Mouse (Mus musculus): ENCODE results near the gene Il33. TPM values are rescaled to one million over a fixed set of nuclear protein-coding genes. Genes with fewer than 3 reads are reported as not detected.
A peak's percentile ranks its signal among the peaks of the same experiment; 100 is the strongest.

Gene Il33
- 2.6 and 3.0 TPM in 2 replicates for polyA plus RNA-seq (2015; fragmentation: Nextera tagmentation; extraction: Ambion mirVana)

DNA sequence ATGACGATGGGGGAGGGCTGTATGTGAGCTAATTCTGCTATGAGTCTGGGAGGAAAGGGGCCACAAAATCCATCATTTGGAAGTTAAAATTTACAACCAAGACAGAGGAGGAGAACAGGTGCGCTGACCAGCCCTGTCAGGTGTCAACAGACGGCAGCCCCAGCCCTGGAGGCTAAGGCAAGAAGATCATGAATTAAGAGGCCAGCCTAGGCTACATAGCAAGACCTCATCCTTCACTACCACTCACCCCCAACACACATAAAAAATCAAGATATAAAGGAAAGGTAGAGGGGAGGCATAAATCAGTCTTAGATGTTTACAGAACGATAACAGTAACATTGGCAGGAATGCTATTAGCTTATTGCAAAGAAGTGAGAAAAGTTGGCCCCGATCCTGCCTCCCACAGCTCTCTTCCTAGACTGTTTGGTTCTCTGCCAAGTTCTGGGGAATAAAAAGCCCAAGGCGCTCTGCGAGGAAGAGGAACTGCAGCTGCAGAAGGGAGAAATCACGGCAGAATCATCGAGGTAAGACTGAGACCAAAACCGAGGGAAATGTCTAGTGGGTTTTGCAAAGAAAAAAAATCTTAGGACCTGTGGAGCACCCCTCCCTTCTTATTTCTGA, at the start of gene Il33:
TSS of gene Il33 (plus strand) at position 477 of the 621 bp plus-strand sequence.
- 49% methylated on average over 10 of the region's 10 CpGs for WGBS
- peak within 1 kb of the TSS; percentile 7; the same call in 1 of the 2 replicates for H3K4me2 ChIP-seq

GRCm38 (mm10) chr19:29877422-29878291, 47.3 kb upstream of the Il33 start:
- no peaks in the 10 kb centered on the region for H3K9me3 ChIP-seq
- H3K4me3 ChIP-seq = no peak overlapping the region
- no peaks in the 10 kb centered on the region for H3K4me1 ChIP-seq (replicated peaks)
- no peaks in the 10 kb centered on the region for H3K27me3 ChIP-seq
- WGBS = 79% methylated on average over 10 of the region's 10 CpGs
- H3K9ac ChIP-seq = no peak overlapping the region
- H3K36me3 ChIP-seq = no peaks in the 10 kb centered on the region
- no peak overlapping the region for H3K27ac ChIP-seq (replicated peaks)
- ATAC-seq (ENCODE audit: low FRiP score, low read depth) = no peak
- no peak overlapping the region for H3K4me2 ChIP-seq

More for the DNA sequence above, at the start of gene Il33:
- no peaks in the 10 kb centered on the region for H3K9me3 ChIP-seq
- no peaks in the 10 kb centered on the region for H3K36me3 ChIP-seq
- no peaks in the 10 kb centered on the region for H3K27me3 ChIP-seq
- H3K4me3 ChIP-seq = no peak within 1 kb of the TSS
- ATAC-seq (ENCODE audit: low FRiP score, low read depth) = no peak
- H3K4me1 ChIP-seq (replicated peaks) = 0 out of 2 replicates have a peak, but pooled peaks cover 3% of the 10 kb centered on the region
- no peak within 1 kb of the TSS for H3K27ac ChIP-seq (replicated peaks)
- no peak within 1 kb of the TSS for H3K9ac ChIP-seq

- ATAC-seq (ENCODE audit: low FRiP score, low read depth) = no peak
- no peak overlapping the region for H3K27ac ChIP-seq (replicated peaks)
- H3K27me3 ChIP-seq = no peaks in the 10 kb centered on the region
- H3K9ac ChIP-seq = no peak overlapping the region
- H3K4me1 ChIP-seq (replicated peaks) = no peaks in the 10 kb centered on the region
- no peak overlapping the region for H3K4me3 ChIP-seq
- H3K9me3 ChIP-seq = no peaks in the 10 kb centered on the region
- 85% methylated on average over 8 of the region's 8 CpGs for WGBS
- no peaks in the 10 kb centered on the region for H3K36me3 ChIP-seq
- H3K4me2 ChIP-seq = no peak overlapping the region
These were observed 45.9 kb upstream of the Il33 start for GRCm38 (mm10) chr19:29878896-29879504.

DNA sequence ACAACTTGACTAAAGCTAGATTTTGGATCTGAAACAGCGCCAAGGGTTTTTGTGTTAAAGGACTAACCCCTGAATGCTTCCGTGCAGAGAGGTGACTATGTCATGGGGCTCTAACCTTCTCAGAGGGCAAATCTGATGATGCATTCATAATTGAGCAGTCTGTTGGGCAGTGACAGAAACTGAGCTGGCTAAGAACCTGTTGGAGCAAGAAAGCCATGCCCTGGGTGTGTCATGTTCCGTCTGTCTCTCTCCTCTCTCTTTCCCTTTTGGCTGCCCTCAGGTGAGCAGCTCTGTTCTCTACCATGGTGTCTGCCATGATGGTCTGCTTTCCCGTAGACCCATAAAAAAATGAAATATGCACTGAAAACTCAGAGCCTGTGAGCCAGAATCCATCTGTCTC, 44.0 kb upstream of the Il33 start:
- H3K36me3 ChIP-seq = no peaks in the 10 kb centered on the region
- no peak overlapping the region for H3K9ac ChIP-seq
- no peak for ATAC-seq (ENCODE audit: low FRiP score, low read depth)
- no peak overlapping the region for H3K4me3 ChIP-seq
- H3K4me2 ChIP-seq = no peak overlapping the region
- WGBS = 92% methylated on average over 4 of the region's 4 CpGs
- no peaks in the 10 kb centered on the region for H3K9me3 ChIP-seq
- no peak overlapping the region for H3K27ac ChIP-seq (replicated peaks)
- no peaks in the 10 kb centered on the region for H3K4me1 ChIP-seq (replicated peaks)
- H3K27me3 ChIP-seq = no peaks in the 10 kb centered on the region

DNA sequence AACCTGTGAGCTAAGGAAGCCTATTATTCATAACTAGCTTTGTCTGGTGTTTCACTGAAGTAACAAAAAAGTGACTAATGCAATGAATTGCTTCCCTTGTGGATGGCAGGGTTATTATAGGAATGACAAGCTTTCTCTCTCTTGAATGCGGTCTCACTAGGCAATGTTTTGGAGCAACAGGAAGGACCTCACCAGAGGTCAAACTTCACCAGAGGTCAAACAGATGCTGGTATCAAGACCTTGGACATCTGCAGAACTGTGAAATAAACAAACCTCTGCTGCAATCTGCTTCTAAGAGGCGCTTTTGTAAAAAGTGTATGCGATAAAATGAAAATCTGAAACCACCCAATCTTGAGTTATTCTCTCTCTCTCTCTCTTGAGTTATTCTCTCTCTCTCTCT, 42.2 kb upstream of the Il33 start:
- WGBS = 87% methylated on average over 3 of the region's 3 CpGs
- Histone ChIP-seq H3K4me1 (replicated peaks) (no peaks in the 10 kb centered on the region), H3K27ac (replicated peaks) (no peak overlapping the region), H3K9ac (no peak overlapping the region), H3K36me3 (no peaks in the 10 kb centered on the region), H3K4me3 (no peak overlapping the region), H3K9me3 (no peaks in the 10 kb centered on the region), H3K27me3 (no peaks in the 10 kb centered on the region), H3K4me2 (no peak overlapping the region)
- no peak for ATAC-seq (ENCODE audit: low FRiP score, low read depth)

DNA sequence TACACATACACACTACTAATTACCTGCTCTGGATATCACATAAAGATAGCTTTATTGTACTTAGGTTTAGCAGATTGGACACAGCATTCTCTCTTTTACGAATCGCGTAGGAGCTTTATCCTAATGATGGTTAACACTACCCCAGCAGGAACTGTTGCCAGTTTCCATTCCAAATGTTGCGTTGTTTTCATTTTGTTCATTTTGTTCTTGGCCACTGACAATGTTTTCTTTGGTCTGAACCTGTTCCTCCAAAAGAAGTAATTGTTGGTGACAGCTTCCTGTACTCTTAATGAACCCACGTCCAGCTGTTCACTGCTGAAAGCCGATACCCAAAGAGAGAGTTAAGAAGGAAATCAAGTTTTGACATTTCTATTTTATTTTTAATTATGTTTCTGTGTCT, 39.4 kb upstream of the Il33 start:
- no peak for ATAC-seq (ENCODE audit: low FRiP score, low read depth)

GRCm38 (mm10) chr19:29887476-29887875, 37.4 kb upstream of the Il33 start:
- Histone ChIP-seq H3K27me3 (no peaks in the 10 kb centered on the region), H3K9ac (no peak overlapping the region), H3K4me1 (replicated peaks) (no peaks in the 10 kb centered on the region), H3K27ac (replicated peaks) (no peak overlapping the region), H3K9me3 (no peaks in the 10 kb centered on the region), H3K4me2 (no peak overlapping the region), H3K36me3 (no peaks in the 10 kb centered on the region), H3K4me3 (no peak overlapping the region)
- no peak for ATAC-seq (ENCODE audit: low FRiP score, low read depth)
- WGBS = 82% methylated on average over 2 of the region's 2 CpGs

More for the DNA sequence above, 39.4 kb upstream of the Il33 start:
- no peak overlapping the region for H3K4me3 ChIP-seq
- no peaks in the 10 kb centered on the region for H3K27me3 ChIP-seq
- no peak overlapping the region for H3K9ac ChIP-seq
- no peaks in the 10 kb centered on the region for H3K9me3 ChIP-seq
- 85% methylated on average over 6 of the region's 6 CpGs for WGBS
- H3K36me3 ChIP-seq = no peaks in the 10 kb centered on the region
- H3K27ac ChIP-seq (replicated peaks) = no peak overlapping the region
- no peaks in the 10 kb centered on the region for H3K4me1 ChIP-seq (replicated peaks)
- H3K4me2 ChIP-seq = no peak overlapping the region

GRCm38 (mm10) chr19:29888946-29889345, 36.0 kb upstream of the Il33 start:
- Histone ChIP-seq H3K4me1 (replicated peaks) (no peaks in the 10 kb centered on the region), H3K4me2 (no peak overlapping the region), H3K9me3 (no peaks in the 10 kb centered on the region), H3K27ac (replicated peaks) (no peak overlapping the region), H3K36me3 (no peaks in the 10 kb centered on the region), H3K4me3 (no peak overlapping the region), H3K27me3 (no peaks in the 10 kb centered on the region), H3K9ac (no peak overlapping the region)
- 89% methylated on average over 6 of the region's 6 CpGs for WGBS
- ATAC-seq (ENCODE audit: low FRiP score, low read depth) = no peak

DNA sequence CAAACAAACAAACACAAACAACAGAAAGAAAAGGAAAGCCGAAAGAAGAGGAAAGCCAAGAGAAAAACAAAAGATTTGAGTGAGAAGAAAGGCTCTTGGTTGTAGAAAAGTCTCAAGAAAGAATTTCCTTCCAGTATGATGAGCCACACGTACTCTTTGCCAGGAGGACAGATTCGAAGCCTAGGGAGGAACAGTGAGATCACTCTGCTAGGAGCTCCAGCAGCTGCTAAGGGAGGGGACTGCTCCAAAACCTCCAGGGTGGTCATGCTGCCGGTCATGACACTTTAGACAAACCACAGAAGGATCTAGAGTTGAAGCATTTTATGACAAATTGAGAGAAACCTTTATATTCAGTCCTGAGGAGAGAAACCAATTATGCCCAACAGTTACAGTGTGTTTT, 32.9 kb upstream of the Il33 start:
- Histone ChIP-seq H3K9me3 (no peaks in the 10 kb centered on the region), H3K4me1 (replicated peaks) (no peaks in the 10 kb centered on the region), H3K4me3 (no peak overlapping the region), H3K36me3 (no peaks in the 10 kb centered on the region), H3K9ac (no peak overlapping the region), H3K27me3 (no peaks in the 10 kb centered on the region), H3K27ac (replicated peaks) (no peak overlapping the region), H3K4me2 (no peak overlapping the region)
- ATAC-seq (ENCODE audit: low FRiP score, low read depth) = no peak
- 79% methylated on average over 4 of the region's 4 CpGs for WGBS

- no peaks in the 10 kb centered on the region for H3K9me3 ChIP-seq
- H3K27me3 ChIP-seq = no peaks in the 10 kb centered on the region
- no peak overlapping the region for H3K4me3 ChIP-seq
- H3K4me2 ChIP-seq = no peak overlapping the region
- no peaks in the 10 kb centered on the region for H3K36me3 ChIP-seq
- no peak overlapping the region for H3K27ac ChIP-seq (replicated peaks)
- no peak for ATAC-seq (ENCODE audit: low FRiP score, low read depth)
- H3K9ac ChIP-seq = no peak overlapping the region
- no peaks in the 10 kb centered on the region for H3K4me1 ChIP-seq (replicated peaks)
- 80% methylated on average over 6 of the region's 6 CpGs for WGBS
These were observed 32.1 kb upstream of the Il33 start for GRCm38 (mm10) chr19:29892786-29893185.

- Histone ChIP-seq H3K9me3 (no peaks in the 10 kb centered on the region), H3K4me2 (no peak overlapping the region), H3K27ac (replicated peaks) (no peak overlapping the region), H3K4me3 (no peak overlapping the region), H3K9ac (no peak overlapping the region), H3K36me3 (no peaks in the 10 kb centered on the region), H3K4me1 (replicated peaks) (no peaks in the 10 kb centered on the region), H3K27me3 (no peaks in the 10 kb centered on the region)
- ATAC-seq (ENCODE audit: low FRiP score, low read depth) = no peak
- 68% methylated on average over 4 of the region's 4 CpGs for WGBS
These were observed 31.1 kb upstream of the Il33 start for GRCm38 (mm10) chr19:29893718-29894273.

- H3K36me3 ChIP-seq = no peaks in the 10 kb centered on the region
- H3K4me3 ChIP-seq = no peak overlapping the region
- ATAC-seq (ENCODE audit: low FRiP score, low read depth) = no peak
- no peak overlapping the region for H3K27ac ChIP-seq (replicated peaks)
- H3K4me1 ChIP-seq (replicated peaks) = no peaks in the 10 kb centered on the region
- no peak overlapping the region for H3K9ac ChIP-seq
- 0 out of 2 replicates have a peak, but pooled peaks cover 2% of the 10 kb centered on the region for H3K9me3 ChIP-seq
- H3K4me2 ChIP-seq = no peak overlapping the region
- H3K27me3 ChIP-seq = no peaks in the 10 kb centered on the region
- WGBS = 86% methylated on average over 12 of the region's 12 CpGs
These were observed 30.5 kb upstream of the Il33 start for GRCm38 (mm10) chr19:29894381-29894780.

All from hindbrain, embryonic 15.5 days (tissue).